Mouse (Mus musculus): Measurements from ENCODE around the gene Tbc1d2b.
A peak's percentile ranks its signal among the peaks of the same experiment; 100 is the strongest.

Tbc1d2b gene

GRCm38 (mm10) chr9:90172528-90173321 lies 97.9 kb downstream of the Tbc1d2b start:
- DNase-seq (ENCODE audit: low read depth, low spot score) = no peak

- no peak for DNase-seq (ENCODE audit: low read depth, low spot score)
These were observed 99.2 kb downstream of the Tbc1d2b start for GRCm38 (mm10) chr9:90171421-90171820.

DNA sequence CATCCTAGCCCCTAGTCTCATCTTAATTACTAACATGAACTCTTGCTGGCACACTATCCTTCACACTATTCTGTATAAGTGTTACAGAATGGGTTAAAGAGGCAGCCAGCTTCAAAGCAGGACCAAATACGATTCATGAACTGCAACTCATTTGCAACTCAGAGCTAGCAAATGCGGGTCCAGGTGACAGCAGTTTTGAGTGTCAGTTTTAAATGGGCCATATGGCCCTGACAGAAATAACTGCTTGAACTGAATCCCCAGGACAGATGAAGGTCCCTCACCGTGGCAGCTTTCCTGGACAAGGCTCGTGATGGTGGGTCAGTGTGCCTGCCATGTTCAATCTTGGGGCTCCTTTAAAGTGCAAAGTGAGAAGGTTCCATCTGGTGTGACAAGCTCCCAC lies 100.6 kb downstream of the Tbc1d2b start:
- DNase-seq (ENCODE audit: low read depth, low spot score) = no peak

- DNase-seq (ENCODE audit: low read depth, low spot score) = no peak
These were observed 104.0 kb downstream of the Tbc1d2b start for GRCm38 (mm10) chr9:90166615-90167014.

DNA sequence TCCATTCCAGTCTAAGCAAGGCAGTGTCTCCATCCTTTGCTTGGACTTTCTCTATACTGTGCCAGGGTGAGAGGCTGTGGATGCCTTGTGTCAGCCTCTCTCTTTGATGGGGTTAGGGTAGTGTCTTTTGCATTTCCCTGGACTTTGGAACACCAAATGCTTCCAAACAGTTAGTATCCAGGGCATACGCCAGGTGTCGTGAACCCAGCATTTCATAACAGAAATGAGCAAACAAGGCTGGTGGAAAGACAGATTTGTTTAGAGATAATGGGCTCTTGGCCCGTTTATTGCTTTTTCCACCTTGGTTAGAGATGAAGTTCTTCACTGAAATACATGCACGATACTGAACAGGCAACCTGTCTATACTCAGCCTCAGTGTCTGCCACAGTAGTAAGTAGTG lies 105.0 kb downstream of the Tbc1d2b start:
- no peak for DNase-seq (ENCODE audit: low read depth, low spot score)

DNA sequence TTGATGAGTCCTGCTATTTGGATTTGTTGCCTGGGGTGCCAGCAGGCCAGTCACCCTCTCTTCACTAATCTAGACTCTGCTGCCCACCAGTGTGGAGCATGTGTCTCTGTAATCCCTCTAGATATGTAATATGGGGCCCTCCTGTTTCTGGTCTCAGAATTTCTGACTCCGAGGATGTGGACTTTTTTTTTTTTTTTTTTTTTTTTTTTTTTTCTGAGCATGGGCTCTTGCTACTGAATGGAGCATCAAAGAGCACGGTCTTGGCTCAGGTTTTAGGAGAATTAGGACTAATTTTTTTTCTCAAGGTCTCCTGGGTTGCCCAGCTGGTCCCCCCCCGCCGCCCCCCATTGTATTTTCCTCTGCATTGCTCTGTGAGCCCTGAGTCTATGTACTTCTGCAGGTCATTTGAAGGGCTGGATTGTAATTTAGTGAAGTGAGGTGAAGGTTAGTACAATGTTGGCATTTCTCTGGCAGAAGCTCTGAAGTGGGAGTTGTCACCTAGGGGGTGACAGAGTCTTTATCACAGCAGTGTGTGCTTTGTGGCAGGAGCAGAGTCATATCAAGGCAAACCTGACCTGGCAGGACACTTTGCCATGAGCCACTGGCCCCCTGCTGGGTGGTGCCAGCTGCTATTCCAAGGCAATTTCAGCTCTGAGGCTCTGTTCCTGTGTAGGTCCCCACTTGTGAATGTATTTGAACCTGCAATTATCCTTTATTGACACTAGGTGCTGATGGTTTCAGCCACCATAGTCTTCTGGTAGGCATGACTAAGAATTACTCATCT lies 105.7 kb downstream of the Tbc1d2b start:
- DNase-seq (ENCODE audit: low read depth, low spot score) = no peak

DNA sequence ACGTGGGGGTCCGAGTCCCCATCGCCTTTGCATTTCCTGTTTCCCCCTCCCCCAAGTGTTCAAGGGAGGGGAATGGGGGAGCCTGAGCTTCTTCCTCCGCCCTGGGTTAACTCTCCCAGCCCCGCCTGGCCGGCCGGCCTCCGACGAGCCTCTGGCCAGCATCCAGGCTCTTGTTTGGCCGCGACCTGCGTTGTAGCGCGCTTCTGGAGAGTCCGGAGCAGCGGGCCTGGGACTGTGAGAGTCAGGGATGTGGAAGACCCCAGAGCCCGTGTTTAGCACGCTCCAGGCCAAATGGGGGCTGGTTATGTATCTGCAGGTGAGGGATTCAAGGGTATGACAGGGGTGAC lies 106.9 kb downstream of the Tbc1d2b start:
- peak; percentile 11 for DNase-seq (ENCODE audit: low read depth, low spot score)

GRCm38 (mm10) chr9:90162926-90163748 lies 107.5 kb downstream of the Tbc1d2b start, which contains the start of gene Adamts7:
Gene Adamts7, plus strand, starts transcription at chr9:90163069.
- peak; percentile 29 for DNase-seq (ENCODE audit: low read depth, low spot score)

DNA sequence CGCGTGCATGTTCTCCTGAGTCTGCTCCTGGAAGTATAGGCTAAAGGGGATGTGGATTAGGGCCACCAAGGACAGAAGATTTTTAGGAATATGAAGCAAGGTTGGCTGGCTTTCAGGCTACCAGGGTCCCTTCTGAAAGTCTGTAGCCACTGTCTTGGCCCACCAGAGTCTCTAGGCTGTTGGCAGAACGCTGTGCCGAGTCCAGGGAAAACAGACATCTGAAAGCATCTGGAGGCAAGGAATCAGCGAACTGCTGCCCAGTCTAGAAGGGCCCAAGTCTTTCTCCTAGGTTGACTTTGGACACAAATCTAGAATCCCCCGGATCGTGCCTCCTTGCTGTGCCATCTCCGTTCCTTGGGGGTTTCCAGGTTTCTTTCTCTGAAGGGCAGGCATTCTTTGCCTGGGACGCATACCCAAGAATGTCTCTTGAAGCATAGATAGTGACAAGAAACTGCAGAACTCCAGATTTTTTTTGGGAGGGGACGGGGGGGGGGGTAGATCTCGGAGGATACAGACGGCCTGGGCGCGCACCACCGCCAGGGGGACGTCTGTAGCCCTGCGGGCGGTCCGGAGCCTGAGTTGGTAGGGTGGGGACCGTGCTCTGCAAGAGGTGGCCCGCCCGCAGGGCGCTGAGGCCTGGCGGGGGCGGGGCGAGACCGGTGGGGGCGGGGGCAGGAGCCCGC lies 108.2 kb downstream of the Tbc1d2b start:
- no peak for DNase-seq (ENCODE audit: low read depth, low spot score)
